Mouse (Mus musculus) 416B (cell line): ENCODE measurements at regions not wholly inside any gene's neighbourhood (a gene's known extent, or its start where the extent isn't known, plus 50 kb on each side); places are given as distances from the start of the nearest gene placed in this dataset.

Source experiments
- DNase-seq: peaks from one replicate; pipeline ENCODE4 v3.0.0; 2011; ENCODE audit warnings: low read depth

DNA sequence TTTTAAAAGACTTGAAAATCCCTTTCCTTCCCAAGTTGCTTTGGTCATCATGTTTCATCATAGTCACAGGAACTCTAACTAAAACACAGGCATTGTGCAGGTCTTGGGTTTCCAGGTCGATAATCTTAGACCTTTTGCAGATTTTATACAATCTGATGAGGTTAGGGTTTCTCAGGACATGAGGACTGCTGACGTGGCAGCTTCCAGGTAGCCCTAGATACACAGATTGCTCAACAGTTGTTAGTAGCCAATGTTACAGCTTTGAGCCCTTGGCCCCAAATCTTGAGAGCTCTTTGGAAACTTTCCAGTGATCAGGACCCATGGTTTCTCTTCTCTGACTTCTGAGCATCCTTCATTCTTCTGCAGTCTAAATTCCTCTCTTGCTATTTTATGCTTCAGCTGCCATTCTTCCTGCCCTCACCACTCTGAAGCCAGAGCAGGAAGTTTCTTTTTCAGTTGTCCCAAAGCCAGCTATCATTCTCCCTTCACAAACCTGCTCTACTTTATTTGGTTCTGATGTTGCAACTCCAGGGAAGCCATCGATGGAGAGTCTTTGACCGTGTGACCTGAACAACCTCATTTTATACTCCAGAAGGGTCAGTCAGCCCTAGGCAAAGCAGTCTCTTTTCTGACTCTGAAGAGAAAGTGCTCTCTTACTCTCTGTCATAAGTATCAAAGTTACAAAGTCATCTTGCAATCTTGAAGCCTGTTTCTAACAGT, 71.3 kb upstream of the A1bg start:
- DNase-seq, result no peak

DNA sequence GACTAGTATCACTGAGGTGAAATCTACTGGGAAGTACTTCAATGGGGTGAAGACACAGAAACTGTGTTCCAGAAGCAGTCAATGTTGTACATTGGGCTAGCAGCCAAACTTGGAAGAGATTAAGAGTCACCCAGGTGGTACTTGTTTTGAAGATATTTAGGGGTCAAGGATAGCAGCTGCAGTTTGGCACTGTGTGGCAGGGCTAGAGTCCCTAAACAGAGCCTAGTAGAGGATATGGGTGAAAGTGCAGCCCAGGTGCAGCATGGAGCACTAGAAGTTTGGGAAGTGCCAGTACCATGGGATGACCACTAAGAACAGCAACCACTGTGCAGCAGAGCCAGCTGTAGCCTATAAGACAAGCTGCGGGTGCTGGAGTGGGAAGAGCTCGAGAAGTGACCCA, 70.6 kb upstream of the A1bg start:
- DNase-seq, result no peak

DNA sequence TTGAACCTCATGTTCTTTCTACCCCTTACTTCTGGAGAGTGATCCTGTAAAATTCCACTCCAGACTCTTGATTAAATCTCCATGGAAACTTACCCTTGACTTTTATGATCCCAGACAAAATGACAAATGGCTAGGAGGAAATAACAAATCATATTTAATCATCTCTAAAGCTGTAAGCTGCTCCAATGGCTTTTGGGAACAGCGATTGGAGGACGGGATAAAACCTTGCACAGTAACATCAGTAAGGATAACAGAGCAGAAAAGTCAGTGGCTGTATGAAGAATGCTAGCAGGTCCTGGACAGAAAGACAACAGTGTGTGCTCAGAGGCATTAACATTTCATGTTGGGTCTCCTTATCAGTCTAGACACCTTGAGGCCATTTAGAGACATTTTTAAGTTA, 59.8 kb upstream of the A1bg start:
- DNase-seq, result no peak
